Mouse (Mus musculus) cerebellum, adult 8-10 months (tissue): ENCODE measurements at regions not wholly inside any gene's neighbourhood (a gene's known extent, or its start where the extent isn't known, plus 50 kb on each side); places are given as distances from the start of the nearest gene placed in this dataset.

Source experiments
- DNase-seq: peaks from one replicate; pipeline ENCODE4 v3.0.0; 2022

DNA sequence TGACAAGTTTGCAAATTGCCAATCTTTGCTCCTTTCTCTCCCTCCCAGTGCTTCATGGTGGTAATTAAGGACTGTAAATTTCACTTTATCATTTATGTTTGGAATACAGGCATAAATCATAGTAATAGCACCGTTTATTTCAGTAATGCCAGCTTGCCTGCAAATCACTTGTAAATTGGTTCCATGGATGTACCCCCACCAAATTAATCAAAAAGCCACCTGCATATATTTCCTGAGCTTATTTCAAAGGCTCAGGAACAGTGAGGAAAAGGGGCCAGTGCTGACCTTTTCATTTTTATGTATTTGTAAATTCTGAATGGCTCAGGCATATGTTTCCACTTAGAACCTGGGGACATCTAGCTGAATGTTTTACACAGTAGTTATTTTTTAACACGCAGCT, 115.0 kb downstream of the D3Ertd751e start:
- DNase-seq, result no peak

GRCm38 (mm10) chr3:41862674-41863073, 120.3 kb downstream of the D3Ertd751e start:
- DNase-seq, result no peak

GRCm38 (mm10) chr3:41908952-41909351, 166.5 kb downstream of the D3Ertd751e start:
- DNase-seq, result no peak

DNA sequence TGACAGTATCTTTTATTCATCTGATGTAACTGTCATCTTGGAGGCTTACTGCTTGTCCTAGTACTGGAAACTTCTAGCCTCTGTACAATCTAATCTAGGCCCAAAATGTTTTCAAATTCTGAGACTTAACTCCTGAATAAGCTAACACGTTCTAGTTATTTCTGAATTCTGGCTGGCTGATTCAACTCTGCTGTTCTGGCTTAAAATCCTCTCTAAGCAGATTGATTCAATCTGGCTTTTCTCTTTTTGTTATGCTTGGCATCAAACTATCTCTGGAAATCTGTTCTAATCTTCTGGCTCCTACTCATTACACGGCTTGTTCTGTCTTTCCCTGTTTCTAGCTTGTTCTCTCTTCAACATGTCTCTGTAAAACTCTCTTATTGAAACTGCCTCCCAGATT, 170.8 kb downstream of the D3Ertd751e start:
- no peak for DNase-seq

GRCm38 (mm10) chr3:41939843-41940242, 197.4 kb downstream of the D3Ertd751e start:
- DNase-seq, result peak; percentile 1

DNA sequence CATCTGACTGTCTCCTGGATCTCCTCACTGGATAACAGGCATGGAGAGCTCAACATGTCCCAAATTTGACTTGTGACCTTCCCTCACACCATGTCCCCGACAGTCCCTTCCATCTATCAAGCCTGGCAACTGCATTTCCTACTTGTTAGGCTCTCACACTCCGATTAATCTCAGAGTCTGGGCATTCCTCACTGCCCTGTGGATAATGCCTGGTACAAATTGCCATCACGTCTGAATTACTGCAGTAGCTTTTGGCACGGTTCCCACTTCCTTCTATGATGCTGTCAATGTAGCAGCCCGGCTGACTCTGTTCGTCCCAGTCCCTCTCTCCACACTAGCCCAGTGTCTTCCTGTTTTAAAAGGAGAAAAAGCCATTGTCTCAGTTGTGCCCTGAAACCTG, 200.6 kb downstream of the D3Ertd751e start:
- no peak for DNase-seq

- no peak for DNase-seq
These were observed 207.0 kb downstream of the D3Ertd751e start for GRCm38 (mm10) chr3:41949404-41949803.

- DNase-seq, result no peak
These were observed 215.0 kb downstream of the D3Ertd751e start for GRCm38 (mm10) chr3:41957385-41957784.

DNA sequence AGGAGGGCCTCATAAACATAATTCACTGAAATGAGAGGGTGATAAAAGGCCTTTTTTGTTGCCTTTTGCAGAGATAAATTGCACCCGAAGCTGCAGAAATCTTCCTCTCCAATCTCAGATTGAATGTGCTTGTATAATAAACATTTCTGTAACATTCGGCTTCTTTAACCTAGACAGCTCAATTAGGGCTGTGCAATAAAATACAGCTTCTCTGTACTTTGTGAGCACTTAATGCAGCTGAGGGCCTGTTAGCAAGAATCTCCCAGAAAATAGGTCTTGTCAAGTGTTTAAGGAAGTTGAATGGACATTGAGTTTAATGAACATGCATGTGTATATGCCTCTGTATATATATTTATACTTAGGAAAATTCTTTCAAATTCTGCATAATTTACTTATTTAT, 217.8 kb downstream of the D3Ertd751e start:
- no peak for DNase-seq

DNA sequence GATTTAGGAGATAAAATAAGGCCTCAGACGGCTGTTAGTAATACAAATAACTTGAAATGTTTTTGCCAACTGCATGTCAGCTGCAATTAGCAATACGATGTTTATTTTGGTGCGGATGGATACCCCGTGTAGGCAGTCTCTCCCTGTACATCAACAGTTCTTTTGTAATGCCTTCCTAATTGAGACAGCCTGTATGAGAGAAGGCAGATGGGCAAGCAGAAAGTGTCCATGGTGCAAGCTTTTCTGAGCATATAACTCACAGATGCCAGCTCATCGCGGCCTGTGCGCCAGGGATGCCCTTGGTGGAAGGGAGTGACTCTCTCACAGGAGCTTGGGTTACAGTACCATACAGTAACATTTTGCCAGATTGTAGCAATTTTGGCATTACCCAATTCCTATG, 220.5 kb downstream of the D3Ertd751e start:
- no peak for DNase-seq

DNA sequence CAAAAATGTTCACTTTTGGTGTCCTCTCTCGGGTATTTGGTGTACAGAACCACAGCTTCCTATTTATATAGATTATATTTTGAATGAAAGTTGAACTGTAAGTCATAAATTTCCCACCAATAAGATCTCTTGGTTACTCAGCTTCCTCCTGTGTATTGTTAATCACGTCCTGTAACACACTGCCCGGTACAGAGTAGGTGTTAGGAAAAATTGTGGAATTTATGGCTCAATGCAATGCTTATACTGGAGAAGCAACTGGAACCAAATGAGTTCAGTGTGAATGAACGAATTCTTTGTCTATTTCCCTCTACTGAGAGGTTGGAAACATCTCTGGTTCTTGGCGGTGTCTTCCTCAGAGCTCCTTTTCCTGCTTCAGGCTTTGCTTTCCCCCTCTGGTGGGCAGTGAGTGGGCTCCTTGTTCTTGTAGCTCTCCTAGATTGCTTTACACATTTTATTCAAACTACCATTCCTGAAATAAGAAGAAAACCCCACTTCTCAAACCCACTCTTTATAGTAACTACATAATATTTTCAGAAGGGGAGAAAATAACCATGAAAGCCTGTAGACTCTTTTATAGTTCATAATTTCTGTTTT, 264.4 kb downstream of the D3Ertd751e start:
- no peak for DNase-seq

GRCm38 (mm10) chr3:42023187-42023586, 280.8 kb downstream of the D3Ertd751e start:
- DNase-seq, result no peak

- DNase-seq, result no peak
These were observed 297.2 kb downstream of the D3Ertd751e start for GRCm38 (mm10) chr3:42039632-42040031.

DNA sequence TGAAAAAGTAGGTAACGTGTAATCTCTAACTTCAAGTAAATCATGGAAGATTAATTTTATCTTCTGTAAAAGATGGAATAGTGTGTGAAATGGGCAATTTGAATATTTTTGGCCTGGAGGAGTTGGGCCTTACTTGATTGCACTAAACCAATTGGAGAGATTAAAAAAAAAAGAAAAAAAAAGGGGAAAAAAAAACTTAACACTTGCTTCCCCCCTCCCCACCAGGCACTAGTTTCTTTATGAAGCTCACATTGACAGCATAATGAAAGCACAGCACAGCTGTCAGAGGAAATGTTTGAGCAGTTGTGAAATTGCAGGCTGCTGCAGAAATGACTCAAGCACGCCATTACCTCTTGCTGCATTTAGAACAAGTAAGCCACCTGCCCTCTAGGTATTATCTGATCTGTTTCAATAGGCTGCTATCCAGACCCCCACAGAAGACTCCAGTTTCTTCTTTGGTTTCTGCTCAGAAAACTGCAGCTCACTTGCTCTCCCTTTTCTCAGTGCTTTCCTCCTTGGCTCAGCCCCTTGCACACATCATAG, 297.9 kb downstream of the D3Ertd751e start:
- DNase-seq, result no peak

- no peak for DNase-seq
These were observed 298.5 kb downstream of the D3Ertd751e start for GRCm38 (mm10) chr3:42040959-42041358.

GRCm38 (mm10) chr3:42057286-42057868, 315.0 kb downstream of the D3Ertd751e start:
- no peak for DNase-seq

- DNase-seq, result no peak
These were observed 322.9 kb downstream of the D3Ertd751e start for GRCm38 (mm10) chr3:42065093-42065935.

- DNase-seq, result no peak
These were observed 323.6 kb downstream of the D3Ertd751e start for GRCm38 (mm10) chr3:42065962-42066361.

GRCm38 (mm10) chr3:42067036-42067435, 324.6 kb downstream of the D3Ertd751e start:
- DNase-seq, result no peak

- DNase-seq, result peak; percentile 4
These were observed 332.3 kb downstream of the D3Ertd751e start for GRCm38 (mm10) chr3:42074532-42075287.

DNA sequence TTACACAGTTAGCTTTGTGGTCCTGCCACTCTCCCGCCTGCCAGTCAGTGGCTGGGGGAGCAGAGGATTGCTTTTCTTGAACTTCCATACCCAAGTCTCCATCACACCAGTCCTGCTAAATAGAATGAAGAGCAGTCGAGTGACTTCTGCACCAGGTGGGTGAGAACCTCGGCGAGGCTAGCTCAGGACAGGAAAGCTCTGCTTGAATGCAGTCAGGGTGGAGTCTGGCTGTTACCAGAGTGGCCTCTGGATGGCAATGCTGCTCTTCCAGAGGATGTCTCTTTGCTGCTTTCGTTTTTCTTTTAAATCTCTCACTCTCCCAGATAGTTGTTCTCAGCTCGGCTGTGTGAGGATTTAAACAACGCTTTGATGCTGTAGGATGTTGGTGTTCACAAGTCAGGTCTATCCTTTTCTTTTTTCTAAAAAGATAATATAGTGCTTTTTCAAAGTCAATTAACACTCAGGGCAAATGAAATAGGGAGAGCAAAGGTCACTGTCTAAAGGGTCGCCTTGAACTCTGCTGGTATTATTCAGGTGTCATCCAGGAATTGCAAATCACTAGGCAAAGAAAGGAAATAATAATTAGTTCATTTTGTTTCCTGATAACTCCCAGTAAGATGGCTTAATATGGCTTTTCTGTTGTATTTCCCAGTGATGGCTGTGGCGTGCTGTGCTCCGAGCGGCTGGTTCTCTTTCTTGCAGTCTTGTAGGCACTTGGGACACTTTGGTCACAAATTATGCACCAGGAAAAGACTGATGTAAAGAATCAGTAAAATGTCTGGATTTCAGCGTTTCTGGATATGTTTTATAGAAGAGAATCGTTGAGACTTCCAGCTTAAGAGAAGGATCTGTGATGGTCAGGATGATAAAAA, 368.8 kb downstream of the D3Ertd751e start:
- DNase-seq, result peak; percentile 16
